Mouse (Mus musculus): ENCODE measurements at regions not wholly inside any gene's neighbourhood (a gene's known extent, or its start where the extent isn't known, plus 50 kb on each side); places are given as distances from the start of the nearest gene placed in this dataset.

DNA sequence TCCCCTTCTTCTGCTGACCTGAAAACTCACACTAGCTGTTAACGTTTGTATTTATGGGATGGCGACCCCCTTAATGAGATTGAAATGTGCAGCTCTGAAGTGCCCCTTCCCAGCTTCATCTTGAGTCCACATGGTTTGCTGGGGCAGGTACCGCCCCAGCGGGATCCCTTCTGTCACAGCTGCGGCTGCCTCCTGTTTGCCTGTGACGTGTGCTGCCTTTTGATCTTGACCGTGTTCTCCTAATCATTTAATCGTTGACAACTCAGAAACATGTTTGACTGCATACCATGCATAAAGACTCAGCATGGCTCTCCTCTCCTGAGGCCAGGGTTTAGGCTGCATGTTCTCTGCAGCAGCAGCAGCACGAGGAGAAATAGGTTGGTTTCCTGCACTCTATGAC lies 511.5 kb downstream of the 1700129C05Rik start:
- Histone ChIP-seq H3K4me1 (0 out of 2 replicates have a peak, but pooled peaks cover 3% of the 10 kb centered on the region), H3K9ac (no peak overlapping the region), H3K4me3 (replicated peaks) (no peak overlapping the region), H3K4me2 (replicated peaks) (no peak overlapping the region), H3K9me3 (replicated peaks) (no peaks in the 10 kb centered on the region), H3K36me3 (no peaks in the 10 kb centered on the region), H3K27ac (replicated peaks) (no peak overlapping the region), H3K27me3 (peaks cover 7% of the 10 kb centered on the region; the same call in 1 of the 2 replicates)
- ATAC-seq (ENCODE audit: insufficient number of reproducible peaks, low FRiP score, low TSS enrichment, low read depth) = no peak
- 18% methylated on average over 9 of the region's 9 CpGs for WGBS

DNA sequence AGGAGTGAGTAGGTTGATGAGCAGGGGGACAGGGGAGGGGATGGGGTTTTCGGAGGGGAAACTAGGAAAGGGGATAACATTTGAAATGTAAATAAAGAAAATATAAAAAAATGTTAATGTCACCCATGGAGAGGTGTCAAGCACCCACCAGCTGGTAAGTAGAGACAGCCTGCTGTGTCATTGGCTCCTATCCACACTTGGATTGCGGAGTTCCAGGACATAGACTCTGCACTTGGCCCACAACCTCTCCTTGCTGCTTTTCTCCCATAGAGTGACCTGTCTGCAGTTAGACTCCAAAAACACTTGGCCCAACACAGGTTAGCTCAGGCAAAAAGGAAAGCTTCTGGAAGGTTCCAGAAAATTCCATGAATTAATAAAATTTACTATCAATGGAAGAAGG lies 514.4 kb downstream of the 1700129C05Rik start:
- WGBS = 91% methylated on average over 2 of the region's 2 CpGs
- no peak overlapping the region for H3K9ac ChIP-seq
- ATAC-seq (ENCODE audit: insufficient number of reproducible peaks, low FRiP score, low TSS enrichment, low read depth) = no peak
- no peaks in the 10 kb centered on the region for H3K36me3 ChIP-seq
- H3K4me1 ChIP-seq = no peaks in the 10 kb centered on the region
- no peaks in the 10 kb centered on the region for H3K9me3 ChIP-seq (replicated peaks)
- H3K4me3 ChIP-seq (replicated peaks) = no peak overlapping the region
- H3K27me3 ChIP-seq = no peaks in the 10 kb centered on the region
- no peak overlapping the region for H3K4me2 ChIP-seq (replicated peaks)
- H3K27ac ChIP-seq (replicated peaks) = no peak overlapping the region

DNA sequence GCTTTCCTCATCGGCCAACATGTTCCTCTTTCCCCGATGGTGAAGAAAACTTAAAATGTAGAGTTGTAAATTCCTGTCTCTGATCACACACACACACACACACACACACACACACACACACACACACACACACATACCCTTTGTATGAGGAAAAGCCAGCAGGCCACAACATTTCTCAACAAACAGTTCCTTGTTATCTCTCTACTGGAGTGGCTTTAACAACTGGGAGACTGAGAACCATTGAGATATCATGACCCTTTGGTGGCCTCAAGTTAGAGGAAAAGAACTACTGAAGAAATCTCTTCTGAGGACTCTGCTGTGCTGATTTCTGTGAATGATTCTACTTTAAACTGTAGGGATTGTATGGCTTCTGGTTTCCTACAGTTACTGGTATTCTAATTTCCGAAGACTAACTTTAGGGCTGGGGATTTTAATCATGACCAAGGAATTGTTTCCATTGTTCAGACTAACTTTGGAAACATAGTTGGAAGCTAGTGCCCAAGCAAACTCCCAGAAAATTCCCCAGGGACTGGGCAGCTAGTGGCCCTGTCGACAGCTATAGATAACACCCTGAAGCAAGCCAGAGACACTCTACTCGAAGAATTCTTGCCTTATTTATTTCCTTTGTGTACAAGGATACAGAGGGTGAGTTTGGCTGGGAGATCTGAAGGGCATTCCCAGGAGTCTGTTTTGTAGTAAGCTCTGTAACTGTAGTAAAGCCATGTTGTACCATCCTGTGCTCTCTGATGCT lies 516.0 kb downstream of the 1700129C05Rik start:
- no peak overlapping the region for H3K9ac ChIP-seq
- no peak overlapping the region for H3K27ac ChIP-seq (replicated peaks)
- H3K4me2 ChIP-seq (replicated peaks) = no peak overlapping the region
- 56% methylated on average over 5 of the region's 5 CpGs for WGBS
- H3K27me3 ChIP-seq = no peaks in the 10 kb centered on the region
- no peak for ATAC-seq (ENCODE audit: insufficient number of reproducible peaks, low FRiP score, low TSS enrichment, low read depth)
- no peaks in the 10 kb centered on the region for H3K9me3 ChIP-seq (replicated peaks)
- H3K4me3 ChIP-seq (replicated peaks) = no peak overlapping the region
- H3K36me3 ChIP-seq = no peaks in the 10 kb centered on the region
- H3K4me1 ChIP-seq = no peaks in the 10 kb centered on the region

DNA sequence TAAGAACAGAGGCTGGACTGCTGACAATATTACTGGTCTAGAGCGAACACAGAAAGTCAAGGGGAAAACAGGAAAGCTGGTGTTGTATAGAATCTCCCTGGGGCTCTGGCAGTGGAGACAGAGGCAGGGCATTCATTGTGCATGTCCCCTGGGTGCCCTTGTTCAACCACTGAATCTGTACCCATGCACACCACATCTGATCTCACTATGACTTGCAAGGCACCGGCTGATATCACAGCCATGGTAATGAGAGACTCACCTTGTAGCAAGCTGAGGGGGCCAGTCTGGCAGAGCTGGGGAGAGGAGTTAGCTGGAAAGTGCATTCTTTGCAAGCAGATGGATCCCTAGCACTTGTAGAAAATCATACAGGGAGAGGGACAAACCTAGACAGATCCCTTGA lies 522.5 kb downstream of the 1700129C05Rik start:
- Histone ChIP-seq H3K27ac (replicated peaks) (no peak overlapping the region), H3K4me3 (replicated peaks) (no peak overlapping the region), H3K9ac (no peak overlapping the region), H3K9me3 (replicated peaks) (no peaks in the 10 kb centered on the region), H3K4me1 (no peaks in the 10 kb centered on the region), H3K4me2 (replicated peaks) (no peak overlapping the region), H3K27me3 (no peaks in the 10 kb centered on the region), H3K36me3 (no peaks in the 10 kb centered on the region)
- no peak for ATAC-seq (ENCODE audit: insufficient number of reproducible peaks, low FRiP score, low TSS enrichment, low read depth)
- 72% methylated on average over 2 of the region's 2 CpGs for WGBS

DNA sequence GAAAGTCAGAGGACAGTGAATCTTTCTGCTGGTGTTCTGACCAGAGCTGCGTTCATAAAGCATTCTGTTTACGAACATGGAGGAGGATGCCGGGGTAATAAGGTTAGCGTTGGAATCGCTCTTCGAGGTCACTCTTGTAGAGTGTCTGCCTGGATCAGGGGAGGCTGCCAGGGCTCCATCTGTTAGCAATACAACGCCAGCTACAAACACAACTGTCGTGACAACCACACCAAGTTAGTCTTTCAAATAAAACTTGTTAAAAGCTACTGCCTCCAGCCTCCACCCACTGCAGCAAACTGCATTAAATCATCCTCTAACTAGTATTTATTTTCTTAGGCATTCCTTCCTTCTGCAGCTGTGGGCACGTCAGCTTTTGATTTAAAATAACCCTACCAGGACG lies 525.0 kb downstream of the 1700129C05Rik start:
- Histone ChIP-seq H3K9me3 (replicated peaks) (no peaks in the 10 kb centered on the region), H3K4me2 (replicated peaks) (no peak overlapping the region), H3K9ac (no peak overlapping the region), H3K27me3 (no peaks in the 10 kb centered on the region), H3K4me3 (replicated peaks) (no peak overlapping the region), H3K4me1 (no peaks in the 10 kb centered on the region), H3K27ac (replicated peaks) (no peak overlapping the region), H3K36me3 (no peaks in the 10 kb centered on the region)
- ATAC-seq (ENCODE audit: insufficient number of reproducible peaks, low FRiP score, low TSS enrichment, low read depth) = no peak
- WGBS = 42% methylated on average over 10 of the region's 10 CpGs

DNA sequence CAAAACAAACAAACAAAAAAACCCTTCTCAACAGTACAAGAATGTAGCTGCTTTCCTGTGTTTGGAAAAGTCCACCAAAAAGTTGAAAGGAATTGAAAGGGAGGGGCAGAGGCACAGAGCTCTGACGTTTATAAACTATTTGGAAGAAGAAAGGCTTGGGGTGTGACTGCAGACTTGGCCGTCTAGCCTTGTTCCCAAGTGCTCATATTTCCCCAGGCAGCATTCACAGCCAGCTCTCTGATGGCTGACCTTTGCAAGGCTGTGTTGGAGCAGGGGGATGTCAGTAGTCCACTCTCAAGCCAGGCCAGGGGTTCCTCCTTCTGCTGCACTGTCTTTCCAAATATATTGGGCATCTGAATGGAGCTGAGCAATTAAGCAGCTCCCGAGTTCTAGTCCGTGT lies 534.5 kb downstream of the 1700129C05Rik start:
- H3K27ac ChIP-seq (replicated peaks) = no peak overlapping the region
- H3K4me3 ChIP-seq (replicated peaks) = no peak overlapping the region
- WGBS = 48% methylated on average over 4 of the region's 4 CpGs
- no peak for ATAC-seq (ENCODE audit: insufficient number of reproducible peaks, low FRiP score, low TSS enrichment, low read depth)
- no peaks in the 10 kb centered on the region for H3K9me3 ChIP-seq (replicated peaks)
- H3K4me1 ChIP-seq = no peaks in the 10 kb centered on the region
- H3K9ac ChIP-seq = no peak overlapping the region
- no peak overlapping the region for H3K4me2 ChIP-seq (replicated peaks)
- H3K27me3 ChIP-seq = no peaks in the 10 kb centered on the region
- H3K36me3 ChIP-seq = no peaks in the 10 kb centered on the region

DNA sequence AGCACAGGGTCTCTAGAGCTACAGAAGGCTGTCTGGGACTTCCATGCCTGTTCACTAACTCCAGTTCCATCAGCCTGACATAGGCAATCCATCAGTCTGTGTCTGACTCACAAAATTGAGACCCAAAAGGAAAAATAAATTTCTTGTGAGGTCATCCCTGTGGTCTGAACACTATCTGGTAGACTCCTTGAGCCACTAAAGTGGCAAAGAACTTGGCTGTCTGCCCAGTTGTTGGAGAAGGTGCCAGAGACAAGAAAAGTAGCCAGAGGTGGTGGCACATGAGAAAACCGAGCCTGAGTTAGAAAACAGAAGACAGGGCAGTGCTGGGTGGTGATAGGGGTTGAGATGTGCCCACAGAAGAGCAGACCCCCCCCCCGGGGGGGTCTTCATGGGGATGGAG lies 535.0 kb downstream of the 1700129C05Rik start:
- H3K27ac ChIP-seq (replicated peaks) = no peak overlapping the region
- no peaks in the 10 kb centered on the region for H3K36me3 ChIP-seq
- no peak overlapping the region for H3K9ac ChIP-seq
- no peaks in the 10 kb centered on the region for H3K9me3 ChIP-seq (replicated peaks)
- no peaks in the 10 kb centered on the region for H3K4me1 ChIP-seq
- WGBS = 54% methylated on average over 2 of the region's 2 CpGs
- H3K4me2 ChIP-seq (replicated peaks) = no peak overlapping the region
- H3K4me3 ChIP-seq (replicated peaks) = no peak overlapping the region
- no peaks in the 10 kb centered on the region for H3K27me3 ChIP-seq
- no peak for ATAC-seq (ENCODE audit: insufficient number of reproducible peaks, low FRiP score, low TSS enrichment, low read depth)

DNA sequence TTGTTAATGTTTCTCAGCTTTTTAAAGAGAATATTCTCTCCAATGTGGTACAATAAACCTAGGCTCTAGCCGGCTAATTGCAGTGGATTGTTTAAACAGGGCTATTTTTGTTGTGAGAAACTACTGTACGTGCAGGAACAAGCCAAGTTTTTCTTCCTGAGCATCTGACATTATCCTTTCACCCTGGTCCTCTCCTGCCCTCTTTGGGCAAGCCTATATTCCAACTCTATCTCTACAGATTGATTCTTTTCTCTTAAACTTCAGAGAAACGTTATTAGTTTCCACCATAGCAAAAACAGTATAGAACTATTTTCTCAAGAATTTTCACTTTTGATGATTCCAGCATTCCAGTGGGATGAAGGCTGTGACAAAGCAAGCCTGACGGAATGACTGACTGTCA lies 535.2 kb downstream of the Fgf9 start:
- 55% methylated on average over 4 of the region's 4 CpGs for WGBS
- Histone ChIP-seq H3K4me2 (replicated peaks) (no peak overlapping the region), H3K4me1 (no peaks in the 10 kb centered on the region), H3K9me3 (replicated peaks) (no peaks in the 10 kb centered on the region), H3K9ac (no peak overlapping the region), H3K27ac (replicated peaks) (no peak overlapping the region), H3K27me3 (no peaks in the 10 kb centered on the region), H3K36me3 (no peaks in the 10 kb centered on the region), H3K4me3 (replicated peaks) (no peak overlapping the region)
- no peak for ATAC-seq (ENCODE audit: insufficient number of reproducible peaks, low FRiP score, low TSS enrichment, low read depth)

DNA sequence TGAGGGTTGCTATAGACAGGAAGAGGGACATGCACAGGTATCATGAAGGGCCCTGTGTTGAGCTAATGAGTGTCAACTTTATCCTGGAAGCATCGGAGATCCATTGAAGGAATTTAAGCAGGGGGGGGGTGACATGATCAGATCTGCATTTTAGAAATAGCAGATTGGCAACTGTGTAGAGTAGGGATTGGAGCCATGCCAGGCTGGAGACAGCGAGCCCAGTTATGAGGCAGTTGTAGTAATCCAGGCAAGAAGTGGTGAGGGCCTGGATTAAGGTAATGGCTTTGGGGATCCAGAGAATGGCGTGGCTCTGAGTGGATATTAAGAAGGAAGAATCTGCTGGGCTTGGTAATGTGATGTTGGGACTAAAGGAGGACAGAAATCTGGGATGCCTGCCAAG lies 528.5 kb downstream of the Fgf9 start:
- ATAC-seq (ENCODE audit: insufficient number of reproducible peaks, low FRiP score, low TSS enrichment, low read depth) = no peak
- Histone ChIP-seq H3K4me3 (replicated peaks) (no peak overlapping the region), H3K9ac (no peak overlapping the region), H3K36me3 (no peaks in the 10 kb centered on the region), H3K4me1 (no peaks in the 10 kb centered on the region), H3K4me2 (replicated peaks) (no peak overlapping the region), H3K27ac (replicated peaks) (no peak overlapping the region), H3K9me3 (replicated peaks) (no peaks in the 10 kb centered on the region), H3K27me3 (no peaks in the 10 kb centered on the region)
- 55% methylated on average over 3 of the region's 3 CpGs for WGBS

DNA sequence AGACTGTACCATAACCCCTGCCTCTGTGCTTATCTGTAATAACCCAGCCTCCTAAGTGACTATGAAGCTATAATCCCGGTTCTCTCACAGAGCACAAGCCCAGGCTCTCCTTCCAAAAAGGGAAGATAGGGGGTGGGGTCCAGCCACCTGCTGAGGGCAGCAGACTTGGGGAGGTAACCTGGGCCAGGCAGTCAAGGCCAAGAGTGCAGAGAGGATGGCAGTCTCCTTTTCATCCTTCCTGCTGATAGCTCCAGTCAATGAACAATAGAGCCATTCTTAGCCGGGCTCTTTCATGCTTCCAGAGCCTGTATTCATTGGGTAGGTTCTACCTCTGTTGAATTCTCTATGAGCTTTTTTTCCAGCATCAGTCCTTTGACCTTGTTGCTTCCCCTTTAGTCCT lies 527.5 kb downstream of the Fgf9 start:
- no peak overlapping the region for H3K4me2 ChIP-seq (replicated peaks)
- no peak overlapping the region for H3K9ac ChIP-seq
- no peaks in the 10 kb centered on the region for H3K4me1 ChIP-seq
- H3K4me3 ChIP-seq (replicated peaks) = no peak overlapping the region
- no peaks in the 10 kb centered on the region for H3K9me3 ChIP-seq (replicated peaks)
- no peaks in the 10 kb centered on the region for H3K36me3 ChIP-seq
- 58% methylated on average over 2 of the region's 2 CpGs for WGBS
- ATAC-seq (ENCODE audit: insufficient number of reproducible peaks, low FRiP score, low TSS enrichment, low read depth) = no peak
- H3K27ac ChIP-seq (replicated peaks) = no peak overlapping the region
- no peaks in the 10 kb centered on the region for H3K27me3 ChIP-seq

DNA sequence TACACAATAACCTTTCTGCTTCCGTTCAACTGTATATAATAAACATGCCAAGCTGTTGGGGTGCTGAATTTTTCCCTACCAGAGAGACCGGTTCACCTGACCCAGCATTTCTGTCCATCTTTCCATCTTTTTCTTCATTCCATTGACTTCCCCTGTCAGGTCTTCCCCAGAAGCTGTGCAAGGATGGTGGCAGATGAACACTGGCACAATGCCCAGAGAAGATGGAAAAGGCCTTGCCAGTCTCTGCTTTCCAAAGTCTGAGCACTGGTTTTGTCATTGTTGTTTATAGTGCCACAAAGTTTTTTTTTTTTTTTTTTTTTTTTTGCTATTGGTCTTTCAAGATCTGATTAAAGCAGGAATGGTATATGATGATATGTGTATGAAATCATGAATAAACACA lies 526.6 kb downstream of the Fgf9 start:
- no peaks in the 10 kb centered on the region for H3K4me1 ChIP-seq
- H3K27me3 ChIP-seq = no peaks in the 10 kb centered on the region
- no peaks in the 10 kb centered on the region for H3K9me3 ChIP-seq (replicated peaks)
- H3K9ac ChIP-seq = no peak overlapping the region
- no peak overlapping the region for H3K27ac ChIP-seq (replicated peaks)
- ATAC-seq (ENCODE audit: insufficient number of reproducible peaks, low FRiP score, low TSS enrichment, low read depth) = no peak
- H3K36me3 ChIP-seq = no peaks in the 10 kb centered on the region
- H3K4me2 ChIP-seq (replicated peaks) = no peak overlapping the region
- no peak overlapping the region for H3K4me3 ChIP-seq (replicated peaks)
- WGBS = 88% methylated on average over 2 of the region's 2 CpGs

DNA sequence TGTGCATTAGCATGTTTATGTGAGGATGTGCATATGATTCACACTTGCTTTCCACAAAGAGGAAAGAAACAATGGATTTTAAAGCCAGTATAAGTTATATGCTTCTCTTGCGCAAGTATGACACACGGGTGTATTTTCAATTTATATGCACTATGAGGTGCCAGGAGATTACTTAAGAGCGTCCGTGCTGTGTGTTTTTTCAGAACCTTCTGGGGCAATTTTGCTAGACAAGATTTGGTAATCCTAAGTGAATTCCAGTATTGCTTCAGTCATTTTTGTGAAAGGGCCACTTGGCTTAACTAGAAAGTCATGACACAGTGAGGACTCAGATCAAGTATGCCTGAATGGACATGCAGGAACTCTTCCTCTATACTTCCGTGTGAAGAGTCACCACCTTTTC lies 511.5 kb downstream of the Fgf9 start:
- Histone ChIP-seq H3K27me3 (no peaks in the 10 kb centered on the region), H3K9ac (no peak overlapping the region), H3K27ac (replicated peaks) (no peak overlapping the region), H3K9me3 (replicated peaks) (no peaks in the 10 kb centered on the region), H3K36me3 (no peaks in the 10 kb centered on the region), H3K4me3 (replicated peaks) (no peak overlapping the region), H3K4me1 (no peaks in the 10 kb centered on the region), H3K4me2 (replicated peaks) (no peak overlapping the region)
- 83% methylated on average over 5 of the region's 5 CpGs for WGBS
- no peak for ATAC-seq (ENCODE audit: insufficient number of reproducible peaks, low FRiP score, low TSS enrichment, low read depth)
